Mouse (Mus musculus) heart, postnatal 0 days (tissue): ENCODE data around the gene Hspb6.

ENCODE experiments used
- CTCF ChIP-seq: IDR thresholded peaks from 2 replicates; pipeline ENCODE4 v1.5.1; 2016; ENCODE audit warnings: antibody characterized with exemption, control low read depth, low read depth
- EP300 ChIP-seq: IDR thresholded peaks from 2 replicates; pipeline ENCODE4 v1.6.1; 2016; ENCODE audit warnings: antibody characterized with exemption, low read depth

GRCm38 (mm10) chr7:30587842-30588667 is 36.1 kb downstream of the Hspb6 start:
- TF ChIP-seq CTCF (no peak), EP300 (no peak)
